Mouse (Mus musculus): ENCODE results near the gene Hist2h2aa1.
A peak's percentile ranks its signal among the peaks of the same experiment; 100 is the strongest.
"Not testable (repeated sequence)": the region's sequence is repeated elsewhere in the genome, so short reads cannot be mapped to it uniquely, and the experiment has no call there.

DNA sequence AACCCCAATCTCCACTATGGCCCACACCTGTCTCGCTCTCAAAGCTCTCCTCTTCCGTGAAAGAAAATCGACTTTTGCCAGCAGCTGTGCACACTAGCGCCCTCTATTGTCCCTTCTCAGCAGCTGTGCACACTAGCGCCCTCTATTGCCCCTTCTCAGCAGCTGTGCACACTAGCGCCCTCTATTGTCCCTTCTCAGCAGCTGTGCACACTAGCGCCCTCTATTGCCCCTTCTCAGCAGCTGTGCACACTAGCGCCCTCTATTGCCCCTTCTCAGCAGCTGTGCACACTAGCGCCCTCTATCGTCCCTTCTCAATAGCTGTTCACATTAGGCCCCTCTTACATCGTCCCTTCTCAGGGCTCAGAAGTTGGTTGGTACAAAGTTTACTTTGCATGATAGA lies 42.0 kb downstream of the Hist2h2aa1 start:
- TF ChIP-seq SMC3 (IDR thresholded peaks at IDR 0.05; ENCODE audit: low read depth, low read length) (peak; percentile 31; the same call in 1 of the 2 replicates), CTCF (conservative IDR thresholded peaks at IDR 0.05 in 1 of 2, IDR thresholded peaks at IDR 0.05 in 1 of 2; ENCODE audit: low read depth in 2 of 2, low read length in 2 of 2) (peak; percentile 94 to 98)
- TF ChIP-seq NRF1 (IDR thresholded peaks at IDR 0.05; ENCODE audit: low read depth, low read length); SIN3A (IDR thresholded peaks at IDR 0.05; ENCODE audit: low read length); POLR2A (IDR thresholded peaks at IDR 0.05; ENCODE audit: low read depth, low read length); MAZ (IDR thresholded peaks at IDR 0.05; ENCODE audit: low read depth, low read length); ZC3H11A (IDR thresholded peaks at IDR 0.05; ENCODE audit: low read depth, low read length); ZMIZ1 (IDR thresholded peaks at IDR 0.05; ENCODE audit: low read depth, low read length); USF2 (conservative IDR thresholded peaks at IDR 0.05; ENCODE audit: low read depth, low read length); RAD21 (IDR thresholded peaks at IDR 0.05; ENCODE audit: low read depth, low read length); ELF1 (IDR thresholded peaks at IDR 0.05; ENCODE audit: low read depth, low read length); MXI1 (IDR thresholded peaks at IDR 0.05; ENCODE audit: low read depth, low read length): not testable (repeated sequence)

All from CH12.LX (cell line).